Mouse (Mus musculus): ENCODE data around the gene Gbf1.
A peak's percentile ranks its signal among the peaks of the same experiment; 100 is the strongest.

The Gbf1 gene

DNA sequence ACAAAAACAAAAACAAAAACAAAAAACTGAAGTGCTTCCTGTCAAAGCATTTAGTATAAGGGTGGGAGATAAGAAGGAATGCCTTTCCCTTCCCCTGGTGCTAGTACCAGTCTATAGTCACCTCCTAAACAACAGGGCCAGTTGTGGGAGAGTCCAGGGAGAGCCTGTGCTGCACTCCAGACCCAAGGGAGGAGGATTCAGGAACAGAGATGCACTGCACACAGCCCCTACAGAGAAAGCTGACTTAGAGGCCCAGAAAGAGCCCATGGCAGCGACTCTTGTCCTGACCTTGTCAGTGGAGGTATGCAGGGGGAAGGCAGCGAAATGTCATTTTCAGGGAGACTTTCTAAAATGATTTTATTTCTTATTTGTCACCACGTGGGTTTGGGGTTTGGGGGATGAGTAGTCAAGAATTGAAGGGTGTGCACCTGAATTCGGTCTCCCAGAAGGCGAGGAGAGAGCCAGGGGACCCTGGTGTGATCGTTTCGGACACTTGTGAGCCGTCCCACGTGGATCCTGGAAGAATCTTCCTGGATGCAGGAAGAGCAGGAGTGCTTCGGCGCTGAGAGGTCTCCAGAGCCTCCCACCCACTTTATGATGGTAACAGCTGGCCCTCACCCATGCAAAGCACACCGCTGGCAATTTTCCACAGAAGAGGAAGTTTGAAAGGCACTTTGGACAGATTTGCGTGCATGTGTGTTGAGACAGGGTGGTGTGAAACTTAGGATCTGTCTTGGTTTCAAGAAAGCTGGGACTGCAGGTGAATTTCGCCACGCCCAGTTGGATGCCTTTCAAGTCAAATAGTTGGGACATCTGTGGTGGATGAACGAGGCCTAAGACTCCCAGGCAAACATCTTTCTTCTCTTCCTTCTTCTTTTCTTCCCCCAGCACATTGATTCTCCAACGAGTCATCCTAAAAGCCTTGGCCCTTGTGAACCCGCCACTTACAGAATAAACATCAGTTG, 151.2 kb downstream of the Gbf1 start:
- no peak for DNase-seq

DNA sequence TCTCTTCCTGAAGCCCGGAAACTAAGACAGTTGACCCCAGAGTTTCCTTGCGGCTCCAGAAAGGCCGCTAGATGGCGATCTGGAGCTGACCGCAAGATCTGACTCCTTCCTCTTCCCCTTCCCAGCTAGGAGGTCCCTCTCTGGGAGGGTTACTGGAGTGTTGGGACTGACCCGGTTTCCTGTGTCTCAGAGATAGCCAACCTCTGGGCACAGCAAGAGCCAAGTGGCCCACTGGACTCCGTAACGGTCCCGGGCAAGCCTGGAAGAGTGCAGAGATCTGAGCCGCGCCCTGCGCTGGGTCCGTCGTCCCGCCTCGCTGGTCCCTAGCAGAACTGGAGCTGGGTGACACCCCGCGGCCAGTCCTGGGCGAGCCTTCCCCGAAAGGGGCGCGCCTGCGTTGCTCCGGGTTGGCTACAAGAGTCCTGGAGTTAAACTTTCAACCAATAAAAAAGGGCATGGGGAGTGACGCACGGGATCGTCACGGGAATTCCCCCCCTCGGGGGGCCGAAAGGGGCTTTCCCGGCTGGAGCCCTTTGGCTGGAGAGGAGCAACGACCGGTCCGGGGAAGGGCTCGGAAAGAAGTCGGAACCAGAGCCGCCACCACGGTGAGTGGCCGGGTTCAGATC, 152.0 kb downstream of the Gbf1 start, which contains the start of gene Nfkb2:
Nfkb2 (plus strand) TSS at position 105 of the 626 bp plus-strand sequence.
- peak; percentile 97 for DNase-seq

DNA sequence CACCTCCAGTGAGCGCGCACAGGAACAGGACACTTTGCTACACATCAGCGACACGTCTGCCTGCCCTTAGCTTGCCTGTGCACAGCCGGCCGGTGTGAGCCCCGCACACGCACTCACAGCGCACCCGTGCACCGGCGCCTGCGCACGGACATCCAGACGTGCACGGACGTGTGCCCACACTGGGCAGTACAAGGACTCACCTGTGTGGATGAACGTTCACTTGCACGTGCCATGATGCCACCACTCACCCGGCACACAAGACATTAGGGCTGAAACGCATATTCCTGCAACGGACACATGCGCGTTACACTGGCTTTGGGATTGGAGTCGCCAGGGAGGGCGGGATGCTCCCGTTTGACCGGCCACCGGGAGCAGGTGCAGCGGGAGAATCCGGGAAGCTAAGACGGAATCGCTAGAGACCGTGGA, 152.6 kb downstream of the Gbf1 start:
- peak; percentile 30 for DNase-seq

DNA sequence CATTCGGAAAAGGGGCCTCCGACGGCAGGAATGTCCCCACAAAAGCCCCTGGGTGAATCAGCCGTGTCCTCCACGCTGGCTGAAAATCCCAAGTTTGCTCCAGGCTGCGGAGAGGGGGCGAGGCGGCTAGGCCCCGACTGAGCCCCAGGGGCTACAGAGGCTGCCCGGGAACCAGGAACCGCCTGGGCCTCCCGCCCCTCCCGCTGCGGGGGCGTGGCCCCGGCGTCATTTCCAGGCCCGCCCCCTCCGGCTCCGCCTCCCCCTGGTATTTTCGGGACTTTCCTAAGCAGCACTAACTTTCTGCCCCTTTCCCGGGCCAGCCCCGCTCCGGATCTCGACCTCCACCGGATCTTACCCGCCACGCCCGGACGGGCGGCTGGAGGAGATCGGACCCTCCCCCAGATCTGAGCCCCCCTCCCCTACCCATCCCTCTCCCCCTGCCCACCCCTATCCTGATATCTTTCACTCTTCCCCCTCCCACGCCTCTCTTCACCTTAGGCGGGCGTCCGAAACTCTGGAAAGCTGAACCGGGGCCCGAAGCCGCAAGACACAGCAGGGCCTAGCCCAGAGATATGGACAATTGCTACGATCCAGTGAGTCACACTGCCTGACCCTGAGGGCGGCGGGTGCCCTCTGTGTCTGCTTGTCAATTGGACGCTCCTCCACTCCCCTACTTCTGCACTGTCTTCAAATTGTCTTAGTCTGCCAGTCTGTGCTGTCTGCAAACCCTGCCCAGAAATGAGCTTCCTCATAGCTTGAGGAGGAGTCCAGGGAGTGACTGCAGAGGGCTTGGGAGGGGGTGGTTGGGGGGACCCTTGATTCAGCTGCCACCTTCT, 153.3 kb downstream of the Gbf1 start:
- peak; percentile 94 for DNase-seq

DNA sequence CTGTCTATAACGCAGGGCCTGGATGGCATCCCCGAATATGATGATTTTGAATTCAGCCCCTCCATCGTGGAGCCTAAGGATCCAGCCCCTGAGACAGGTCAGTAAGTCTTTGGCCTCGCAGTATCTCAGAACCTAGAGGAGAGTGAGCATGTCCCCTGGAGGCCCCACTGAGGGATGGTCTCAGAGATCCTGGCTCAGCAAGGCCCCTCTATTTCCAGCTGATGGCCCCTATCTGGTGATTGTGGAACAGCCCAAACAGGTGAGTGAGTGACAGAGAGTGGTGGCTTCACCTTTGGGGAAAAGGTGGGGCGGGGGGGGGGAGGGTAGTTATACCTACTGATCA, 153.9 kb downstream of the Gbf1 start:
- DNase-seq = no peak

DNA sequence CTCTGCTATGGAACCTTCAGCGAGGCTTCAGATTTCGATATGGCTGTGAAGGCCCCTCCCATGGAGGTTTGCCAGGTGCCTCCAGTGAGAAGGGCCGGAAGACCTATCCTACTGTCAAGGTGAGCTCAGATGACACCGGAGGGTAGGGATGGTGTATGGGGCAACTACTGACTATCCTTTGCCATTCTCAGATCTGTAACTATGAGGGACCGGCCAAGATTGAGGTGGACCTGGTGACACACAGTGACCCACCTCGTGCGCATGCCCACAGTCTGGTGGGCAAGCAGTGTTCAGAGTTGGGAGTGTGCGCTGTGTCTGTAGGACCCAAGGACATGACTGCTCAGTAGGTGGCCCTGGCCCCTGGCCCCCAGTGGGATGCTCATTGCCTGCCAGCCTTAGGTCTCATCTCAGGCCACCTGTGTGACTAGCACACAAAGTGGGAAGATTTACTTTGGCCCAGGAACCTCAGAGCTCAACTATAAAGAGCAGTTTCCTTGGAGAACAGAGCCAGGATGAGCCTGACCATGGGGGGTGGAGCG, 154.5 kb downstream of the Gbf1 start:
- DNase-seq = no peak

DNA sequence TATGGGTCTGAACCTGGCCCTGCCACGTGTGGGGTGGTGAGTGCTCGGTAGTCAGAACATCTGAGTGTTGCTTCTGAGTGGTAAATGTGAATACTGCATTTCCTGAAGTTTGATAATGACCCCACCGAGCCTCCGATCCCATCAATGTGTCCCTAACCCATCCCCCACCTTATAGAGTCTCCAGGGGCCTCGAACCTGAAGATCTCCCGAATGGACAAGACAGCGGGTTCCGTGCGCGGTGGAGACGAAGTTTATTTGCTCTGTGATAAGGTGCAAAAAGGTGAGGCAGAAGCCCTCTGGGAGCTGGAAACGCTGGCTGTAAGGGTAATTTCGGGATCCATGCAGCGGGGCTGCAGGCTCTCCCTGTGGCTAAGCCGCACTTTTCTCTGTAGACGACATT, 155.5 kb downstream of the Gbf1 start:
- DNase-seq = no peak

DNA sequence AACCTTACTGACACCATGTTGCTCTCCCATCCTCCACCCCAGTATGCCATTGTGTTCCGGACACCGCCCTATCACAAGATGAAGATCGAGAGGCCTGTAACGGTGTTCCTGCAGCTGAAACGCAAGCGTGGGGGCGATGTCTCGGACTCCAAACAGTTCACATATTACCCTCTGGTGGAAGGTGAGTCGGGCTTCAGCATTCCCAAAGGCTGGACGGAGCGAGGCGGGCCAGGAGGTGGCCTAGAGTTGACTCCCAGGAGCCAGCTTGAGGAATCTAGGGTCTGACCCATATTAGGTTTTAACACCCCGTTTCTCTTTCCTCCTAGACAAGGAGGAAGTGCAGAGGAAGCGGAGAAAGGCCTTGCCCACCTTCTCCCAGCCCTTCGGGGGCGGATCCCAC, 156.0 kb downstream of the Gbf1 start:
- DNase-seq = no peak

DNA sequence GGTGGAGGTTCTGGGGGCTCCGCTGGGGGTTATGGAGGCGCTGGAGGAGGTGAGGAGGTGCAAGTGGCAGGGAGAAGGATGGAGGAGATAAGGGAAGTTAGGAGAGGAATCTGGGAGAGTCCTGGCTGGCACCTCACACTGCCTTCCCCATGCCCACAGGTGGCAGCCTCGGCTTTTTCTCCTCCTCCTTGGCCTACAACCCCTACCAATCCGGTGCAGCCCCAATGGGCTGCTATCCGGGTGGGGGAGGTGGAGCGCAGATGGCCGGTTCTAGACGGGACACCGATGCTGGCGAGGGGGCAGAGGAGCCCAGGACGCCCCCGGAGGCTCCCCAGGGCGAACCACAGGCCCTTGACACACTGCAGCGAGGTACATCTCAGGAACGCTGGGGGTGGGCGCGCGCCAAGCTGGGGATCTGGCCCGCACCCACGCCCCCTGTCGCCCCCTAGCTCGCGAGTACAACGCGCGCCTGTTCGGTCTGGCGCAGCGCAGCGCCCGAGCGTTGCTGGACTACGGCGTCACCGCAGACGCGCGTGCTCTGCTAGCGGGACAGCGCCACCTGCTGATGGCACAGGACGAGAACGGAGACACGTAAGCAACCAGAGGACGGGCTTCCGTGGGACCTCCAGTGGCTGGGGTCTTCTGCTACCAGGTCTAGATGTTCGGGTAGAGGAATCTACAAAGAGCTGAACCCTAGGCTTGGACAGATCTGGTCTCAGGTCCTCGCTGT, 156.6 kb downstream of the Gbf1 start:
- DNase-seq = peak; percentile 90

DNA sequence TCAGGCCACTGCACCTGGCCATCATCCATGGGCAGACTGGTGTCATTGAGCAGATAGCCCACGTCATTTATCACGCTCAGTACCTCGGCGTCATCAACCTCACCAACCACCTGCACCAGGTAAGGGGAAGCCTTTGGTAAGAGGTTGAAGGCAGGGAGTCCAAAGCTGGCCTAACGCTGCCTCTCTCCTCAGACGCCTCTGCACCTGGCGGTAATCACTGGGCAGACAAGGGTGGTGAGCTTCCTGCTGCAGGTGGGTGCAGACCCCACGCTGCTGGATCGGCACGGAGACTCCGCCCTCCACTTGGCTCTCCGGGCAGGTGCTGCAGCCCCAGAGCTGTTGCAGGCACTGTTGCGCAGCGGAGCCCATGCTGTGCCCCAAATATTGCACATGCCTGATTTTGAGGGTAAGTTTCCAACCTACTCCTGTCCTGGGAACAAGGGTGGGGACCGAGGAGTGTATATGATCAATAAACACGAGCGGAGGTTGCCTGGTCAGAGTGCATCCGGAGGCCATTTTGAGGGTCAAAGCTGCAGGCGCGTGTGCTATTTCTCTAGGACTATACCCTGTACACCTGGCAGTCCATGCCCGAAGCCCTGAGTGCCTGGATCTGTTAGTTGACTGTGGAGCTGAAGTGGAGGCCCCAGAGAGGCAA, 157.5 kb downstream of the Gbf1 start:
- DNase-seq = no peak

DNA sequence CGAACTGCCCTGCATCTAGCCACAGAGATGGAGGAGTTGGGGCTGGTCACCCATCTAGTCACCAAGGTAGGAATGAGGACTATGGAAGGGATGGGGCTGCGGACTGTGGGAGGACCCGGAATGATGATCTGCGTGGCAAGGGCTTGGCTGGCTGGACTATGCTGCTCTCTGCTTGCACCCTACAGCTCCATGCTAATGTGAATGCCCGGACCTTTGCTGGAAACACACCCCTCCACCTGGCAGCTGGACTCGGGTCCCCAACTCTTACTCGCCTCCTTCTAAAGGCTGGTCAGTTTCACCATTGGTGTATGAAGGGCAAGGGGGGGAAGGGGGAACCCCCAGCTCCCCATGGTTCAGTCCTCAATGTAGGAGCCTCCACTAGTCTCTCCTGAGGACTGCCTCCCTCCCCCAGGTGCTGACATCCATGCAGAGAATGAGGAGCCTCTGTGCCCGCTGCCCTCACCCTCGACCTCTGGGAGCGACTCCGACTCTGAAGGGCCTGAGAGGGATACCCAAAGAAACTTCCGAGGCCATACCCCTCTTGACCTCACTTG, 158.1 kb downstream of the Gbf1 start:
- no peak for DNase-seq

DNA sequence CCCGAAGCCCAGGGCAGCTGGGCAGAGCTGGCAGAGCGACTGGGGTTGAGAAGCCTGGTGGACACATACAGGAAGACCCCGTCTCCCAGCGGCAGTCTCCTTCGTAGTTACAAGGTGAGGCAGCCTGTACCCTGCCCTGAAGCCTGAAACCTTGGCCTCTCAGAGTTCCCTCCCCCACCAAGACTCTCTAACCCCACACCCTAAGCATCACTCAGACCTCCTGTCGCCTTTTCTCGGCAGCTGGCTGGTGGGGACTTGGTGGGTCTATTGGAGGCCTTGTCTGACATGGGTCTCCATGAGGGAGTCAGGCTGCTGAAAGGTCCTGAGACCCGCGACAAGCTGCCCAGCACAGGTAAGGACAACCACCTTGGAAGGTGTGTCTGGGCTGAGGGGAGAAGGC, 159.0 kb downstream of the Gbf1 start:
- no peak for DNase-seq

DNA sequence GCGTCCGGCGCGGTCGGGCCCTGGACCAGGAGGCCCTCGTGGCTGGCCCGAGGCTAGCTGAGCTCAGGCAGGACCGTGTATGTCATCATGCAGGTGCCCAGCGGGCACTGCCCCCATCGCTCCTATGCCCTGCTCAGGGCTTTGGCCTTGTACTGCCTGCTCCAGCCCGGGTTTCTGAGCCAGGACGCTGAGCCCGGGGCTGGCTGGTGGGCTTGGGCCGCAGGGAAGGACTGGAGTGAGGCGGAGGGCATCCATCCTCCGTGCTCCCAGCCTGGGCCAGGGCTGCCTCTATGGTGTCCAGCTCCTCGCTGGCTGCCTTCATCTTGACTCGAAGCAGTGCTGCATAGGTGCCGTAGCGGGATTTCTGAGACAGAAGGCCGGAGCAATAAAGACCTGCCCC, 160.3 kb downstream of the Gbf1 start:
- no peak for DNase-seq

DNA sequence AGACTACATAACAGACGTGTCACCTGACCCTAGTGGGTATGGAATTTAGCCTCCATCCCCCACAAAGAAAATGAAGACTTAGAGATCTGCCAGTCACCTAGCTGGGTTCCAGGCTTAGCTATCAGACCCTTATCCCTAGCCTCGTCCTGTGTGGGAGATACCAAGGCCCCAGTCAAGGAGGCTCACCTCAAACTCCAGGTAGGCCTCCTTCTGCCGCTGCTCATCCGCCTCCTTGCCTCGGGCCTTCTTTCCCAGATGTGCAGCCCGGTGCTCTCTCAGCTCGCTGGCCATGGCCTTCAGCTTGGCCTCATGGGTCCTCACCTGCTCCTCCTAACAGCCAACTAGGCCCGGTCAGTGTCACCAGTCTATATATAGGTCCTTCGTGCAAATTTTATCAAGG, 160.8 kb downstream of the Gbf1 start:
- no peak for DNase-seq

DNA sequence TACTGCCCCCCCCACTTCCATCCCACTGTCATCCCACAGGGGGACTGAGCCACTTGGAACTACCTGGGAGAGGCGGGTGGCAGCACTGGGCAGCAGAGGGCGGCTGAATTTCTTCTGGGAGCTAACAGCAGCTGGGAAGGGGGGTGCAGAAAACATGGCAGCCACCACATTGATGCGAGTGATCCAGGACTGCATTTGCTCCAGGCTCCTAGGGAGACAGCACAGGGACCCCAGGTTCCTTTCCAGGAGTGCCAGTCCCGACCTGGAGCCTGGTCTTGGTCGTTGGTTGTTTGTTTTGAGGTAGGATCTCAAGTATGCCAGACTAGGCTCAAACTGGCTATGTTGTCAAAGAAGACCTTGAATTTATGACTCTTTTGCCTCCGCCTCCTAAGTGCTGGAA, 161.3 kb downstream of the Gbf1 start:
- no peak for DNase-seq

DNA sequence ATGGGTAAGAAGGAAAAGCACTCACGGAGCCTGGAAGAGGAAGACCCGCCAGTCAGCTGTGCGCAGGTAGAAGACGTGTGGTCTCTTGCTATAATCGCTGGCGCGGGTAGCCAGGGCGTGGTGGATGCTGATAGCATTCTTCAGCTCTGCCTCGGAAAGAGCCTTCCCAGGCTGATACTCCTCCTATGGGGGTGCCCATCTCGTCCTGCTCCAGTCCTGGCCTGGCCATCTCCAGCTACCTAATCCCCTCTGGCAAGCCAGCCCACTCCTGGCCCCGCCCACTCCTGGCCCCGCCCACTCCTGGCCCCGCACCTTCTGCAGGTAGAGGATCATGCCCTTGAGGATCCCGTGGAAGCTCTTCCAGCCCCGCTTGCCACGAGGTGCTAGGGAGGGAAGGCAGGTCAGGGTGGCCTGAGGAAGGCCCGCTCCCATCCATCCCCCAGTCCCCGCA, 161.9 kb downstream of the Gbf1 start:
- DNase-seq = peak; percentile 37

DNA sequence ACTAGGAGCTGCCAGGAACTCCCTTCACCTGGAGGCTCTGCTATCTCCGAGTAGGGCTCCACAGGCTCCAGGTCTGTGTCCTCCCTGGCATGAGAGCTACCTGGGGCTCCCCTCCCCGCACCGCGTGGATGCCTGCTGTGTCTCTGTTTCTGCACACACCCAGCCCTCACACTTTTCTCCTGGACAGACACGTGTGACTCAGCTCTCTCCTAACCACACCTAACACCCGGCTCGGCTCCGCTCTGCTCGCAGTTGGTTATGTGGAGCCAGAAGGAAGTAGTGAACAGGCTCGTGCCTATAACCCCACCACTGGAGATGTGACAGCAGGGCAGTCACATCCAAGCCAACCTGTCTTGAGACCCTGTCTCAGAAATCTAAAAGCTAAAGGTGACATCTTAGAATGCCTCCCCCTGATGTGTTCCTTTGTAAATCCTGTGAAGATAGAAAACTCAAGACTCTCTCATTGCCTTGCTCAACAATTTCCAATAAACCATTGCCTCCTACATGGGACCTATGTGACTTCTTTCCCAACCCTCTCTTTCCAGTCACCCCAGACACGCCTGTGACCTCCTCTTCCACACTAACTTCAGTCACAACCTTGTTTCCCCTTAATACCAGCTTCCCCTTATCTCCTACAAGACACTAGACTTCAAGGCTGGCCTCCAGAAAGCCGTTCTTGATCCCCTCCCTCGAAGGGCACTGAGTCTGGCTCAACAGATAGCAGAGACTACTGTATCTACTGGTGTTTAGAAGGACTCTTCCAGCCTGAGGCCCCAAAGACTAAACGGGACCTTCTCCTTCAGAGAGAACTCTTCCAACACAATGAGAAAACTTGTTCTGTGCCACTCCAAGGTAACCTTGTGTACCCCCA, 162.8 kb downstream of the Gbf1 start:
- DNase-seq = no peak

DNA sequence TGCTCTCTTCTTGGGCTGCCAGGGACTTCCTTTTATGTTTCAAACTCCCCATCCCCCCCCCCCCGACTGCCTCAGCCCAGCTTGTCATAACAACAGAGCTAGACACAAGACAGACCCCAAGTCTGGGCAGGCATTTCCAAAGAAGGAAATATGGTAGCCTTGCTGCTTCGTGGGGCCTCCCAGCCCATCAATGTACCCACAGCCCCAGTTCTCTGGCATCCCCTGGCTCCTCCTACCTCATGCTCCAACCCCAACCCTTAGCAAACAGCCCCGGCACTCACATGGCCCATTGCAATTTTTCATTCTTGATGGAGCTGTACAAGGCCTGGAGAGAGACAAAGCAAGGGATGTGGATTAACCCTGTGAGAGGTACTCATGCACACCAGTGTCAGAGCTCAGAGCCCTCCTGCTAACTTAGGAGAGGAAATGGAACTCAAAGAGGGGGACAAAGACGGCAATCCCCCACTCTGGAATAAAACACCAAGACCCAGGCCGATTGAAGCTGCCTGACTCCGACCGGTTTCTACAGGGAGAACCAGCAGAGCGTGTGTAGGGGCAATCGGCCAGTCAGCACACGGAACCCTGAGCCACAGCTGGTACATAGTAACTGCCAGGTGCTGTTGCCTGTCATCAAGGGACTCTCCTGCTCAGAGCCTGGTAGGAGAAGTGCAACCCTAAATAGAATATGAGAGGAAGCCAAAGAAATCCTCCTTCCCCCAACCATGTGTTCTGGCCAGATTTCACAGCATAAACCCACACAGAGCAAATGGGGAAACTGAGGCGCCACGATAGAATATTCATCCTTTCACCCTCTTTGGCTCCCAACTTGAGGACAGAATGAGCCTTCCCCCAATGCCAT, 163.7 kb downstream of the Gbf1 start:
- DNase-seq = no peak

DNA sequence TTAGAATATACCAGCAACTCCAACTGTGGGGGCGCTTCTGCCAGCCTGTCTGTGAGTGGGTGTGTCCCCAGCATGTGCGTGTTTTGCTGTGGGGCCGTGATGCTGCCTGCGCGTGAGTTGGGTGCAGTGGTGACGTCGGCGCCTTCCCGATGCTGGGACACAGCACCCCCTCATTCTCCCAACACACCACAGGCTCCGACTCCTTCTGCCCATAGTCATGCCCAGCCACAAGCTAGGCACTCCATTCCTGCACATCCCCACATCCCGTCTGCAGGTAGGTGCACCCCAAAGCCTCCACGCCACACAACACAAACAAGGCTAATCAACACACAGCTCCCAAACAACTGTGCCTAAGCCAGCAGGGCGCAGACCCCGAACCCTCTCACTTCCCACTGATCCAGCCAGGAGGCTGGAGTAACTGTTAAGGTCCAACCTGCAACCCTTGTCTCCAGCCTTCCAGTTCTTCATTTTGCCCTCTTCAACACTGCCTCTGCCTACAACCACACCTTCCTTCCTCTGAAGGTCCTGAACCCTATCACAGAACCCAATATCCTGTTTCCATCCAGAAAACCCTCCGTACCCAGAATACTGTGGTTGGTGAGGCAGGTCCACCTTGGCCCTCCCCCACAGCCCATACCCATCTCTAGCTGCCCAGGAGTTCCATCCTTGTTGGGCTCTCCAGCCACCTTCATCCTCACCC, 164.7 kb downstream of the Gbf1 start:
- DNase-seq = no peak
